Mouse (Mus musculus) heart, adult 2 months (tissue): ENCODE data around the gene Slco1c1. TPM values are rescaled to one million over a fixed set of nuclear protein-coding genes. Genes with fewer than 3 reads are reported as not detected.
"Not testable (repeated sequence)": the region's sequence is repeated elsewhere in the genome, so short reads cannot be mapped to it uniquely, and the experiment has no call there.

ENCODE experiments used
- DNase-seq, 2 experiments: peaks; one replicate each; pipeline ENCODE4 v3.0.0; 2021
- H3K27ac ChIP-seq: fragments of 200-600 bp; 2 replicates; pipeline ENCODE4 v1.8.1; 2022
- H3K27me3 ChIP-seq: fragments of 200-500 bp; 2 replicates; pipeline ENCODE4 v1.6.1; 2012; ENCODE audit warnings: mild to moderate bottlenecking, low read length, inconsistent platforms, mixed read lengths; ENCODE audit not compliant: control insufficient read depth, insufficient read depth
- H3K36me3 ChIP-seq: fragments of 200-500 bp; 2 replicates; pipeline ENCODE4 v1.6.1; 2012; ENCODE audit warnings: low read length, inconsistent platforms; ENCODE audit not compliant: control insufficient read depth, insufficient read depth
- H3K4me1 ChIP-seq: fragments of 200-500 bp; 2 replicates; pipeline ENCODE4 v1.6.1; 2011; ENCODE audit warnings: low read length; ENCODE audit not compliant: control insufficient read depth, insufficient read depth
- H3K4me3 ChIP-seq: fragments of 200-600 bp; 2 replicates; pipeline ENCODE4 v1.8.1; 2022
- H3K79me2 ChIP-seq: fragments of 200-500 bp; replicated peaks from 2 replicates; pipeline ENCODE4 v1.6.1; 2012; ENCODE audit warnings: mild to moderate bottlenecking, inconsistent platforms, low read length, moderate library complexity, mixed read lengths; ENCODE audit not compliant: control insufficient read depth, insufficient read depth
- H3K9ac ChIP-seq: fragments of 200-500 bp; 2 replicates; pipeline ENCODE4 v1.6.1; 2012; ENCODE audit warnings: low read depth, mild to moderate bottlenecking, control low read depth, inconsistent platforms, low read length, mixed read lengths
- CTCF ChIP-seq: fragments of 200-600 bp; IDR thresholded peaks from 2 replicates; pipeline ENCODE4 v1.8.1; 2022; ENCODE audit warnings: antibody characterized with exemption, mild to moderate bottlenecking, moderate library complexity
- EP300 ChIP-seq: fragments of 200-500 bp; IDR thresholded peaks from 2 replicates; pipeline ENCODE4 v1.6.1; 2011; ENCODE audit warnings: low read depth, low read length, control low read depth; ENCODE audit not compliant: insufficient read depth
- POLR2A ChIP-seq: fragments of 200-500 bp; IDR thresholded peaks from 2 replicates; pipeline ENCODE4 v1.6.1; 2011; ENCODE audit warnings: mild to moderate bottlenecking, low read depth, low read length, control low read depth; ENCODE audit not compliant: insufficient read depth
- WGBS: fragments of 180-500 bp; shearing (Covaris S2); methylation state at CpG from one replicate; pipeline ENCODE4 v1.1.7; 2018; 5-methylcytosine and 5-hydroxymethylcytosine counted together
- intact Hi-C: fragments of 180-260 bp; cut with DNase I; formaldehyde crosslinking; loops from one replicate; pipeline ENCODE4 v1.15.1; 2025
- polyA plus RNA-seq: library from polyadenylated mRNA; depleted of rRNA; stranded (reverse); fragments of >200 nt; gene quantifications from 2 replicates; pipeline ENCODE4 v1.2.3, GENCODE M21; 2012
- total RNA-seq, 2 experiments: library from RNA; stranded (reverse); gene quantifications; 2 replicates each; pipeline ENCODE4 v1.2.3; 2021

Slco1c1 gene
- total and polyA plus RNA-seq, 3 experiments, result 0.14 to 0.23 (median 0.23) TPM

DNA sequence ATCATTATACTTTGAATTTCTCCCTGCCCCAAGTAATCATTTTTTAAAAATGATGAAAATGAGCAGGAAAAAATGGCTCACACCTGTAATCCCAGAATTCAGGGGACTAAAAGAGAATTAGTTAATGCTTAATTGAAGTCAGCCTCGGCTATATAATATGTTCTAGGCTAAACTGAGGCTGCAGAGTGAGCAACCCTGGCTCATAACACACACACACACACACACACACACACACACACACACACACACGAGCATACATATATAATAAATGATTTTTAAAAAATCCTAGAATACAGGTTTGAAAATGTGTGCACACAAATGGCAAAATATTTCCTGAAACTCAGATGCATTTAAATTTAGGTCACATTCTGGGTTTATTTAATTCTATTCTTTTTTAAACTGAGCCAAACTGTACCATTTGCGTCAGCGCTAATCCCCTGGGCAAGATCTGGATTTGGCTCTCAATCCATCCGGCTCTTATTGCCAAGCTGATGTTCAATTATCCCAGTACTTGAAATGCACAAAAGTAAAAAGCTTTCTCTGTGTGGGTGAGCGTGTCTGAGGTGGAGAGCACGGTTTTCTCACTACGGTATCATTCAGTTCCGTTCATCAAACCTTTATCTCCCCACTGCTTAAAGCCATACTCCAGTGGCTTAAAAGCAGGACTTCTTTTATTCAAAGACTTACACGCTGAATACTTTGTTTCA, 43.8 kb downstream of the Slco1c1 start:
- H3K27me3 ChIP-seq, result no peaks in the 10 kb centered on the region
- TF ChIP-seq CTCF (no peak), EP300 (no peak), POLR2A (no peak)
- H3K4me3 ChIP-seq, result no peak overlapping the region
- 68% methylated on average over 10 of the region's 10 CpGs for WGBS
- peak; percentile 15 to 23 for DNase-seq
- intact Hi-C loops, result no loop called here
- H3K27ac ChIP-seq, result no peak overlapping the region
- H3K9ac ChIP-seq, result no peak overlapping the region
- no peaks in the 10 kb centered on the region for H3K79me2 ChIP-seq
- H3K4me1 ChIP-seq, result no peaks in the 10 kb centered on the region
- H3K36me3 ChIP-seq, result no peaks in the 10 kb centered on the region

DNA sequence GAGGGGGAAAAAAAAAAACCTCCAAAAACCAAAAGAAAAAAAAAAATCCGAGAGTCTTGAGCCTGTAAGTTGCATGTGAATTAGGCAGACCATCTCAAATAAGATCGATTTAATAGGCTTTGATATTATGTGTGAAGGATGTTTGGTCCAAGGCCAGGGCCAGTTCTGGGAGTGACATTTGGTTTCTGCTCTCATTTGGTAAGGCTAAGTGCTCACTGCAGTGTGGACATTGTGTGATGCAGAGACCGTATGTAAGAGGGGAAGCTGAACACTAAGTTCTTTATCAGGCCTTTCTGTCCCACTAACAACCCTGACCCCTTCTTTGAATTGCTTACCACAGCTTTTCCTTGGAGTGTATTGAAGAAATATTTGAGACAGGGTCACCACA, 44.4 kb downstream of the Slco1c1 start:
- H3K27ac ChIP-seq, result no peak overlapping the region
- H3K4me3 ChIP-seq, result no peak overlapping the region
- 57% methylated on average over 3 of the region's 3 CpGs for WGBS
- no peaks in the 10 kb centered on the region for H3K4me1 ChIP-seq
- no peaks in the 10 kb centered on the region for H3K36me3 ChIP-seq
- intact Hi-C loops, result no loop called here
- H3K79me2 ChIP-seq, result no peaks in the 10 kb centered on the region
- H3K9ac ChIP-seq, result no peak overlapping the region
- DNase-seq, result no peak
- H3K27me3 ChIP-seq, result no peaks in the 10 kb centered on the region
- TF ChIP-seq EP300, result no peak
- no peak for TF ChIP-seq POLR2A
- no peak for TF ChIP-seq CTCF

DNA sequence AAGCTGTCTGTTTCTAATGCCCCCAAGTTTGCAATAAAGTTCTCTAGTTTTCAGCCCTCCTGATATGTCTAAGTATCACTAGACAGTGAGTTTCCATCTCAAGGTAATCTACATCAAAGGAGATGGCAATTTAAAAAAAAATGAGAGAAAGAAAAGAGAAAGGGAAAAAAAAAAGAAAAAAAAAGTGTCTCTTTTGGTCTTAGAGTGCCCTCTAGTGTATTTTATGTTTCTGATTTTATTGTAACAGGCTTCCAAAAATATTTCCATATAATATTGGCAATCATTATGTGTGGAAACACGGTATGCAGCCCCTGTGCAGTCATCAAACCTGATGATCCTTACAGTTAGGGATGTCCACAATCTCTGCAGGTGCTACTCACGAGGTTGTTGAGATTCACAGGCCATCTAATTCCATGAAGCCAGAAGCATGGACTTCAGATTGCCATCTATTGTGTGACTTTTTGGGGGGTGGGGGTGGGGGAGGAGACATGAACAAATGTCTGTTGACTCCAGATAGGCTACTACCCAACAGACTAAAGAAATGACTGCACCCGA, 52.6 kb downstream of the Slco1c1 start:
- intact Hi-C loops, result loop anchor here (5.0 to 10.0 kb wide), 5 partner anchors 89 to 864 kb away; no protein-coding TSS in a partner anchor
- no peak for DNase-seq
- Histone ChIP-seq H3K9ac (no peak overlapping the region), H3K27ac (no peak overlapping the region), H3K4me3 (no peak overlapping the region), H3K27me3 (no peaks in the 10 kb centered on the region), H3K36me3 (no peaks in the 10 kb centered on the region), H3K4me1 (no peaks in the 10 kb centered on the region; the same call in 1 of the 2 replicates), H3K79me2 (no peaks in the 10 kb centered on the region)
- WGBS, result 23% methylated on average over 3 of the region's 3 CpGs
- TF ChIP-seq CTCF, result peak; percentile 71
- TF ChIP-seq POLR2A, result no peak
- no peak for TF ChIP-seq EP300

DNA sequence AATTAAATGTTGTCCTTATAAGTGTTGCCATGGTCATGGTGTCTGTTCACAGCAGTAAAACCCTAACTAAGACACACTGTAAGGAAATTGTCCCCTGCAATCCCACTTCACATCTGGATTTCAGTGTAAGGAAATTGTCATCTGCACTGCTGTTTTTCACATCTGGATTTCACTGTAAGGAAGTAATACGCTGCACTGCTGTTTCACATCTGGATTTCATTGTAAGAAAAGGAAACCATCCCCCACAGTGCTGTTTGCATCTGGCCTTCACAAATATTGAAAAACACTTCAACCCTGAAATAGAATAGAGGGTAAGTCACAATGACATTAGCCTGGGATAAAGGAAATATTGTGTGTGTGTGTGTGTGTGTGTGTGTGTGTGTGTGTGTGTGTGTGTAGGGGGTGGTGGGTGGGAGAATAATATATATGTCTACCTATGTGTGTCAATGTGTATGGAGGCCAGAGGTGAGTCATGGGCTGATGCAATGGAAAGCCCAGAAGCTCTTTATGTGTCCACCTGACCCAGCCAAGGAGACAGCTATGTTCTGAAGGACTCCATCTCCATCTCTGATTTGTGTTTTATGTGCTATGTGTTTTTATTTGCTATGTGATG, 60.7 kb downstream of the Slco1c1 start:
- Histone ChIP-seq H3K4me1 (no peaks in the 10 kb centered on the region), H3K36me3 (no peaks in the 10 kb centered on the region), H3K4me3 (no peak overlapping the region), H3K27me3 (no peaks in the 10 kb centered on the region), H3K9ac (no peak overlapping the region), H3K27ac (no peak overlapping the region), H3K79me2 (no peaks in the 10 kb centered on the region)
- no peak for TF ChIP-seq POLR2A
- TF ChIP-seq EP300, result no peak
- no peak for TF ChIP-seq CTCF
- intact Hi-C loops, result no loop called here
- WGBS, result 51% methylated on average over 1 of the region's 1 CpGs
- no peak for DNase-seq

DNA sequence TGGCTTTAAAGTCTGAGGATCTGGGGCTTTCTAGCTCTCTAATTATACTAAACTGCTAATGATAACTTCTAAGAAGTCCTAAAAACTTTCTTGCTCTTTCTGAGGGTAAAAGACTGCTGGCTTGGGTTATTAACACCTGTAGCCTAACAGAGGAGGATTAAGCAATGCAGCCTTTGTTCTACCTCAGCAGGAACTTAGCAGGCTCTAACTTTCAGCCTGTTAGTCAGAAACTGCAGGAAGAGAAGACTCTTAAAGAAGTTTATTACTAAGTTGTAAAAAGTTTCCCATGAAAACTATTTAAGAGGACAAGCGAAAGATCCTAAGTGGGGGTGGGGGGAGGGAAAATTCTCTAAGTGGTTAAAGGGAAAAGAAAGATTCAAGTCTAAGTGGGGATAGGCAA, 65.8 kb downstream of the Slco1c1 start:
- TF ChIP-seq POLR2A, result no peak
- TF ChIP-seq EP300, result no peak
- TF ChIP-seq CTCF, result no peak
- Histone ChIP-seq H3K79me2 (no peaks in the 10 kb centered on the region), H3K4me3 (no peak overlapping the region), H3K27me3 (no peaks in the 10 kb centered on the region), H3K27ac (no peak overlapping the region), H3K9ac (no peak overlapping the region), H3K4me1 (no peaks in the 10 kb centered on the region), H3K36me3 (no peaks in the 10 kb centered on the region)
- intact Hi-C loops, result no loop called here
- DNase-seq, result no peak
- WGBS, result 64% methylated on average over 1 of the region's 1 CpGs

DNA sequence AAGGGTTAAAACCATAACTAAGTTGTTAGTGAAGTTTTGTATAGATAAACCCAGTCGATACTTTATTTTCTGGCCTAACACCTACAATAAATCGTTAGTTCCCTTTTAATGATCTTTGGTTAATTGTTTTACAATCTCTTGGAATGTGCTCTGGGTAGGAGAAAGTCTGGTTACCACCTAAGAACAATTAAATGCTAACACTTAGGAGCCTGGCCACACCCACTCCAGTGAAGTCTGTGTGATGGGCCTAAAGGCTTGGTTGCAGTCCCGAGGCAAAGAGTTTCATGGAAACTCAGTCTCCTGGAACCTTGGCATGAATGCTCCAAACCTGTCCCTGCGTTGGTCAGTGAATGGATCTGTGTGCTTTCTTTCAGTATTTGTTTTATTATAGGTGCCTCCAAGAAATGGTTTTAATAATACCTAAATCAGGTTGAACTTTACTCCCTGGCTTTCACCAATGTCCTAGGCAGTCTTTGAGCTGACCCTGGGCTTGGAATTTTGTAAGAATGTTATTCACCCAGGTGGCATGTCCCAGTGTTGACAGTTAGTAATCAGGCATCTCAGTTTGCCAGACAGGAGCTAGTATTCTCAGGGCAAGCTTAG, 66.5 kb downstream of the Slco1c1 start:
- H3K79me2 ChIP-seq, H3K4me1 ChIP-seq, H3K27ac ChIP-seq, intact Hi-C loops, H3K27me3 ChIP-seq, H3K4me3 ChIP-seq, H3K9ac ChIP-seq, H3K36me3 ChIP-seq, DNase-seq: not testable (repeated sequence)
- 55% methylated on average over 4 of the region's 4 CpGs for WGBS
